Mouse (Mus musculus): ENCODE measurements around the gene Acoxl. TPM values are rescaled to one million over a fixed set of nuclear protein-coding genes. Genes with fewer than 3 reads are reported as not detected.

The Acoxl gene
- polyA plus RNA-seq, 1 experiment = not detected

- H3K4me1 ChIP-seq (ENCODE audit: control insufficient read depth, insufficient read depth, low read length) = peaks cover 5% of the 10 kb centered on the region
Measured at GRCm38 (mm10) chr2:128127121-128127671, 288.5 kb downstream of the Acoxl start.

GRCm38 (mm10) chr2:128127691-128128292 is 289.1 kb downstream of the Acoxl start:
- TF ChIP-seq CTCF (IDR thresholded peaks at IDR 0.05; ENCODE audit: borderline replicate concordance, insufficient read depth, low read length) (no peak), POLR2A (IDR thresholded peaks at IDR 0.05; ENCODE audit: low read depth, low read length) (no peak)
- H3K4me1 ChIP-seq (ENCODE audit: control insufficient read depth, insufficient read depth, low read length) = peaks cover 5% of the 10 kb centered on the region
- H3K4me3 ChIP-seq (ENCODE audit: insufficient read depth, low read length) = peak overlapping the region; percentile 68
- peak overlapping the region; percentile 12; the same call in 1 of the 2 replicates for H3K27ac ChIP-seq (ENCODE audit: insufficient read depth, low read length)

More at GRCm38 (mm10) chr2:128127121-128127671, 288.5 kb downstream of the Acoxl start:
- no peak for TF ChIP-seq CTCF (IDR thresholded peaks at IDR 0.05; ENCODE audit: borderline replicate concordance, insufficient read depth, low read length)
- peak; percentile 42 for TF ChIP-seq POLR2A (IDR thresholded peaks at IDR 0.05; ENCODE audit: low read depth, low read length)
- peak overlapping the region; percentile 70 for H3K4me3 ChIP-seq (ENCODE audit: insufficient read depth, low read length)
- no peak overlapping the region for H3K27ac ChIP-seq (ENCODE audit: insufficient read depth, low read length)

GRCm38 (mm10) chr2:128128532-128128931 is 289.9 kb downstream of the Acoxl start:
- TF ChIP-seq POLR2A (IDR thresholded peaks at IDR 0.05; ENCODE audit: low read depth, low read length) (no peak), CTCF (IDR thresholded peaks at IDR 0.05; ENCODE audit: borderline replicate concordance, insufficient read depth, low read length) (no peak)
- H3K4me1 ChIP-seq (ENCODE audit: control insufficient read depth, insufficient read depth, low read length) = peaks cover 5% of the 10 kb centered on the region; the same call in 1 of the 2 replicates
- H3K4me3 ChIP-seq (ENCODE audit: insufficient read depth, low read length) = peak overlapping the region; percentile 68
- no peak overlapping the region for H3K27ac ChIP-seq (ENCODE audit: insufficient read depth, low read length)

- Histone ChIP-seq H3K27ac (ENCODE audit: insufficient read depth, low read length) (no peak overlapping the region), H3K4me3 (ENCODE audit: insufficient read depth, low read length) (no peak overlapping the region), H3K4me1 (ENCODE audit: control insufficient read depth, insufficient read depth, low read length) (no peaks in the 10 kb centered on the region; the same call in 1 of the 2 replicates)
- TF ChIP-seq CTCF (IDR thresholded peaks at IDR 0.05; ENCODE audit: borderline replicate concordance, insufficient read depth, low read length) (no peak), POLR2A (IDR thresholded peaks at IDR 0.05; ENCODE audit: low read depth, low read length) (no peak)
Measured at GRCm38 (mm10) chr2:128131503-128131902, 292.8 kb downstream of the Acoxl start.

- Histone ChIP-seq H3K4me1 (ENCODE audit: control insufficient read depth, insufficient read depth, low read length) (peaks cover 4% of the 10 kb centered on the region), H3K4me3 (ENCODE audit: insufficient read depth, low read length) (no peak overlapping the region), H3K27ac (ENCODE audit: insufficient read depth, low read length) (no peak overlapping the region)
- TF ChIP-seq CTCF (IDR thresholded peaks at IDR 0.05; ENCODE audit: borderline replicate concordance, insufficient read depth, low read length) (no peak), POLR2A (IDR thresholded peaks at IDR 0.05; ENCODE audit: low read depth, low read length) (no peak)
Measured at GRCm38 (mm10) chr2:128132635-128133034, 294.0 kb downstream of the Acoxl start.

- peaks cover 7% of the 10 kb centered on the region for H3K4me1 ChIP-seq (ENCODE audit: control insufficient read depth, insufficient read depth, low read length)
- no peak overlapping the region for H3K4me3 ChIP-seq (ENCODE audit: insufficient read depth, low read length)
- peak overlapping the region; percentile 81 for H3K27ac ChIP-seq (ENCODE audit: insufficient read depth, low read length)
- TF ChIP-seq CTCF (IDR thresholded peaks at IDR 0.05; ENCODE audit: borderline replicate concordance, insufficient read depth, low read length) (no peak), POLR2A (IDR thresholded peaks at IDR 0.05; ENCODE audit: low read depth, low read length) (no peak)
Measured at GRCm38 (mm10) chr2:128133865-128134264, 295.2 kb downstream of the Acoxl start.

GRCm38 (mm10) chr2:128134474-128134873 is 295.8 kb downstream of the Acoxl start:
- H3K4me3 ChIP-seq (ENCODE audit: insufficient read depth, low read length) = no peak overlapping the region
- peaks cover 7% of the 10 kb centered on the region for H3K4me1 ChIP-seq (ENCODE audit: control insufficient read depth, insufficient read depth, low read length)
- peak overlapping the region; percentile 81 for H3K27ac ChIP-seq (ENCODE audit: insufficient read depth, low read length)
- no peak for TF ChIP-seq POLR2A (IDR thresholded peaks at IDR 0.05; ENCODE audit: low read depth, low read length)
- TF ChIP-seq CTCF (IDR thresholded peaks at IDR 0.05; ENCODE audit: borderline replicate concordance, insufficient read depth, low read length) = no peak

GRCm38 (mm10) chr2:128134948-128135347 is 296.3 kb downstream of the Acoxl start:
- TF ChIP-seq POLR2A (IDR thresholded peaks at IDR 0.05; ENCODE audit: low read depth, low read length) (no peak), CTCF (IDR thresholded peaks at IDR 0.05; ENCODE audit: borderline replicate concordance, insufficient read depth, low read length) (no peak)
- Histone ChIP-seq H3K27ac (ENCODE audit: insufficient read depth, low read length) (no peak overlapping the region), H3K4me1 (ENCODE audit: control insufficient read depth, insufficient read depth, low read length) (peaks cover 7% of the 10 kb centered on the region), H3K4me3 (ENCODE audit: insufficient read depth, low read length) (no peak overlapping the region)

GRCm38 (mm10) chr2:128136769-128137433 is 298.2 kb downstream of the Acoxl start:
- peaks cover 7% of the 10 kb centered on the region for H3K4me1 ChIP-seq (ENCODE audit: control insufficient read depth, insufficient read depth, low read length)

More at GRCm38 (mm10) chr2:128136769-128137433, 298.2 kb downstream of the Acoxl start:
- H3K4me3 ChIP-seq (ENCODE audit: insufficient read depth, low read length) = no peak overlapping the region
- H3K27ac ChIP-seq (ENCODE audit: insufficient read depth, low read length) = no peak overlapping the region
- TF ChIP-seq POLR2A (IDR thresholded peaks at IDR 0.05; ENCODE audit: low read depth, low read length) = no peak
- no peak for TF ChIP-seq CTCF (IDR thresholded peaks at IDR 0.05; ENCODE audit: borderline replicate concordance, insufficient read depth, low read length)
